Mouse (Mus musculus) kidney, embryonic 16.5 days (tissue): Measurements from ENCODE around the gene Dnah1. TPM values are rescaled to one million over a fixed set of nuclear protein-coding genes. Genes with fewer than 3 reads are reported as not detected.

Experiments used
- ATAC-seq: fragments of 200-750 bp; cut with Nextera tagmentation; 2 replicates; pipeline ENCODE4 v1.8.0; 2017; ENCODE audit warnings: moderate TSS enrichment; ENCODE audit not compliant: low FRiP score, low TSS enrichment
- H3K27ac ChIP-seq: fragments of 300-500 bp; sonication (generic); 2 replicates; pipeline ENCODE4 v1.5.1; 2014; ENCODE audit warnings: low read length
- H3K27me3 ChIP-seq: fragments of 300-500 bp; sonication (generic); 2 replicates; pipeline ENCODE4 v1.6.1; 2014; ENCODE audit warnings: low read length, control low read depth, mixed read lengths; ENCODE audit not compliant: insufficient read depth
- H3K36me3 ChIP-seq: fragments of 300-500 bp; sonication (generic); 2 replicates; pipeline ENCODE4 v1.6.1; 2014; ENCODE audit warnings: low read length, control low read depth, mixed read lengths; ENCODE audit not compliant: insufficient read depth
- H3K4me1 ChIP-seq: fragments of 300-500 bp; sonication (generic); 2 replicates; pipeline ENCODE4 v1.6.1; 2014; ENCODE audit warnings: low read length, control low read depth, mixed read lengths; ENCODE audit not compliant: insufficient read depth
- H3K4me2 ChIP-seq: fragments of 300-500 bp; sonication (generic); replicated peaks from 2 replicates; pipeline ENCODE4 v1.6.1; 2014; ENCODE audit warnings: low read depth, low read length
- H3K4me3 ChIP-seq: fragments of 300-500 bp; sonication (generic); 2 replicates; pipeline ENCODE4 v1.5.1; 2014; ENCODE audit warnings: mild to moderate bottlenecking, low read length
- H3K9ac ChIP-seq: fragments of 300-500 bp; sonication (generic); replicated peaks from 2 replicates; pipeline ENCODE4 v1.6.1; 2014; ENCODE audit warnings: low read length
- H3K9me3 ChIP-seq: fragments of 300-500 bp; sonication (generic); 2 replicates; pipeline ENCODE4 v1.6.1; 2016; ENCODE audit warnings: low read length, control low read depth
- WGBS: fragments of 180-500 bp; shearing (Covaris S2); extraction: QIAGEN DNeasy Blood & Tissue Kit; methylation state at CpG from one replicate; pipeline ENCODE4 v1.1.7; 2014; 5-methylcytosine and 5-hydroxymethylcytosine counted together
- polyA plus RNA-seq: library from polyadenylated mRNA; unstranded; fragments of >200 nt; fragmentation: Nextera tagmentation; extraction: Ambion mirVana; gene quantifications from 2 replicates; pipeline ENCODE4 v1.2.1, GENCODE M21; 2015

Gene Dnah1
- polyA plus RNA-seq, 1 experiment from 2014 or later, result 7.7 TPM

GRCm38 (mm10) chr14:31322191-31322590 is 1.5 kb downstream of the Dnah1 start:
- no peak overlapping the region for H3K9ac ChIP-seq
- no peaks in the 10 kb centered on the region for H3K36me3 ChIP-seq
- no peak for ATAC-seq
- no peak overlapping the region for H3K27ac ChIP-seq
- no peak overlapping the region for H3K4me3 ChIP-seq
- 88% methylated on average over 3 of the region's 3 CpGs for WGBS
- no peak overlapping the region for H3K4me2 ChIP-seq
- H3K4me1 ChIP-seq, result peaks cover 4% of the 10 kb centered on the region; the same call in 1 of the 2 replicates
- no peaks in the 10 kb centered on the region for H3K9me3 ChIP-seq
- no peaks in the 10 kb centered on the region for H3K27me3 ChIP-seq

DNA sequence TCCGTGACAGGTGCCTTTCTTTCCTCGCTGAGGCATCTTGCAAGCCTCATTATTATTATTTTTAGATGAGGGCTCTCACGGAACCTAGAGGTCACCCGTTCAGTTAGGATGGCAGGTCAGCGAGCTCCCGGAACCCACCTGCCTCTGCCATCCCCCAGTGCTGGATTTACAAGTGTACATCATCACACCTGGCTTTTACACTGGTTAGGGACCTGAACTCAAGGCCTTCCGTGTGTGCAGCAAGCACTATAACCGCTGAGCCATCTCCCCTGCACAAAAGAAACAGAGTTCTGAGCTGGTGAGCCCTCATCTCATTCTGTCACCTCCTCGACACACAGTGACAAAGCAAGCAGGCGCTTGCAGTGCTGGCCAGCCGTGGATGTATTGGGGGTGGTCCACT is 2.5 kb downstream of the Dnah1 start:
- ATAC-seq, result no peak
- no peak overlapping the region for H3K4me3 ChIP-seq
- H3K4me2 ChIP-seq, result no peak overlapping the region
- no peaks in the 10 kb centered on the region for H3K36me3 ChIP-seq
- no peaks in the 10 kb centered on the region for H3K9me3 ChIP-seq
- H3K4me1 ChIP-seq, result peaks cover 4% of the 10 kb centered on the region; the same call in 1 of the 2 replicates
- 83% methylated on average over 11 of the region's 11 CpGs for WGBS
- H3K27me3 ChIP-seq, result no peaks in the 10 kb centered on the region
- no peak overlapping the region for H3K9ac ChIP-seq
- H3K27ac ChIP-seq, result no peak overlapping the region

DNA sequence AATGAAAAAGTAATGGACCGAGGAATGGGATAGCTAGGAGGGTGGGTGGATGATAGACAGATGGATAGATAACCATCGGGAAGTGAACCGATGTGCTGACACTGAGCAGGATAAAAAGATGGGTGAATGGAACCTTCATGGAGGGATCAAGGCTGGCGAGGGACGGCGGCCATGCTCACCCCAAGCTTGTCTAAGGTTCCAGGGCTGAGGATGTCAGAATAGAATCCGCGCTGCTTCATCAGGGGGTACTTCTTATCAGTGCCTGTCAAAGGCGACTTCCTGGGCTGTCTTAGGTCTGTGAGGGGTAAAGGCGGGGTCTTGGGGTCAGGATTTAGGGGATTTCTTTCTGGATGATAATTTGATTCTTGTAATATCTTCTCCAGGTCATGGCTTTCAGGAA is 4.2 kb downstream of the Dnah1 start:
- H3K9ac ChIP-seq, result no peak overlapping the region
- WGBS, result 81% methylated on average over 10 of the region's 10 CpGs
- H3K4me2 ChIP-seq, result no peak overlapping the region
- H3K36me3 ChIP-seq, result no peaks in the 10 kb centered on the region
- H3K9me3 ChIP-seq, result no peaks in the 10 kb centered on the region
- H3K4me1 ChIP-seq, result peaks cover 4% of the 10 kb centered on the region; the same call in 1 of the 2 replicates
- no peak for ATAC-seq
- no peak overlapping the region for H3K27ac ChIP-seq
- H3K27me3 ChIP-seq, result no peaks in the 10 kb centered on the region
- no peak overlapping the region for H3K4me3 ChIP-seq

GRCm38 (mm10) chr14:31317754-31318153 is 5.9 kb downstream of the Dnah1 start:
- ATAC-seq, result no peak
- no peak overlapping the region for H3K4me2 ChIP-seq
- 71% methylated on average over 3 of the region's 3 CpGs for WGBS

DNA sequence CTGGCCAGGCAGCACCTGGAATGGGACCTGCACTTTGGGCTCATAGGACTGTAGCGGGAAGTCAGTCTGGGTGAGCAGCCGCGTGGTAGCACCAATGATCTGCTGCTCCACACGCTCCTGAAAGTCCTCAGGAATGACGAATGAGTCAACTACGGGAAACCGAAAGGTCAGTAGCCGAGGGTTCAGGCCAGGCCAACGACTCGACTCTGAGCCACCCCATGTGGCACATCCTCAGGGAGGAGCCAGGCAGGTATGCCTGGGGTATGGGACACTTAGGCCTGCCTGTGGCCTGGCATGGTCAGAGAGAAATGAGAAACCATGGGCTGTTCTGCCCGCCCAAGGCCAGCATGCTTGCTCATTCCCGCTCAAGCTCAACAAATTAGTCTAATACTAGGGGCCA is 7.1 kb downstream of the Dnah1 start:
- Histone ChIP-seq H3K4me1 (no peaks in the 10 kb centered on the region), H3K4me3 (no peak overlapping the region), H3K9me3 (no peaks in the 10 kb centered on the region), H3K4me2 (no peak overlapping the region), H3K36me3 (no peaks in the 10 kb centered on the region), H3K9ac (no peak overlapping the region), H3K27me3 (no peaks in the 10 kb centered on the region), H3K27ac (no peak overlapping the region)
- ATAC-seq, result no peak
- WGBS, result 55% methylated on average over 12 of the region's 12 CpGs

More at GRCm38 (mm10) chr14:31317754-31318153, 5.9 kb downstream of the Dnah1 start:
- Histone ChIP-seq H3K27me3 (no peaks in the 10 kb centered on the region), H3K36me3 (no peaks in the 10 kb centered on the region), H3K9me3 (no peaks in the 10 kb centered on the region), H3K9ac (no peak overlapping the region), H3K4me1 (no peaks in the 10 kb centered on the region), H3K4me3 (no peak overlapping the region), H3K27ac (no peak overlapping the region)

DNA sequence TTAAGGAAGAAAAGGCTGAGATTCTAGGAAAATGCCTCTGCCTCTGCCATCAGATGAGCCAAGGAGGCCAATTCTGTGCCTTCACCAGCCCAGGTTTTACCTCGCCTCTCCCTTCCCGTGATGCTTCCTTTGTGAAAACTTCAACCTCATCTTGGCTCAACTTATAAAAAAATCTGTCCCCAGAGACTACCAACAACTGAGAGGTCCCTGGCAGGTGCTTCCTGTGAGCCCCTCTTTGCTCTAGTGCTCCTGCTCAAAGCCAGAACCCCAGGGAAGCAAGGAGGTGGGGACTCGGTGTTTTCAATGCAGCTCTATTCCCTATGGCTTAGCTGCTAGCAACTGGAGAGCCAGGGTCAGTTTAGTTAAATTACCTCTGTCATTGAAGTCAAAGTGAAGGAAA is 10.5 kb downstream of the Dnah1 start:
- H3K4me1 ChIP-seq, result no peaks in the 10 kb centered on the region
- H3K4me2 ChIP-seq, result no peak overlapping the region
- H3K4me3 ChIP-seq, result no peak overlapping the region
- no peak for ATAC-seq
- no peak overlapping the region for H3K27ac ChIP-seq
- H3K9ac ChIP-seq, result no peak overlapping the region
- no peaks in the 10 kb centered on the region for H3K9me3 ChIP-seq
- no peaks in the 10 kb centered on the region for H3K36me3 ChIP-seq
- no peaks in the 10 kb centered on the region for H3K27me3 ChIP-seq
- 47% methylated on average over 3 of the region's 3 CpGs for WGBS

DNA sequence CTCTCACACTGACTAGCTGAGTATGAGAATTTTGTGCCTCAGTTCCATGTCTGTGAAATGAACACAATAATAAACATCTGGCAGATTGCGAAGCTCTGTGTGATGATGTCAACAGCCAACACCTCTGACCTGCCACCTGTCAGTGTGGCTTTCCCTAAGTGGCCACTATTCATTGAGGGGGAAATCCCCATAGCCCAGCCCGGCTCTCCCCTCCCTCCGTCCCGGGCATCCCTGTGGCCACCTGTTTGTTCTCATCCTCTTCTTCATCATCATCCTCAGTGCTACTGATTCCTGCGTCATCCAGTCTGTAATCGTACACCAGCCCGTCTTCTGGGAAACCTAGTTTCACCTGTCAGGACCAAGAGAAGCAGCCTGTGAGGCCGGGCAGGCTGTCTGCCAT is 38.0 kb downstream of the Dnah1 start:
- Histone ChIP-seq H3K4me1 (no peaks in the 10 kb centered on the region), H3K27me3 (no peaks in the 10 kb centered on the region), H3K4me2 (no peak overlapping the region), H3K27ac (no peak overlapping the region), H3K36me3 (no peaks in the 10 kb centered on the region), H3K9ac (no peak overlapping the region), H3K9me3 (no peaks in the 10 kb centered on the region), H3K4me3 (no peak overlapping the region)
- WGBS, result 72% methylated on average over 8 of the region's 8 CpGs
- no peak for ATAC-seq

DNA sequence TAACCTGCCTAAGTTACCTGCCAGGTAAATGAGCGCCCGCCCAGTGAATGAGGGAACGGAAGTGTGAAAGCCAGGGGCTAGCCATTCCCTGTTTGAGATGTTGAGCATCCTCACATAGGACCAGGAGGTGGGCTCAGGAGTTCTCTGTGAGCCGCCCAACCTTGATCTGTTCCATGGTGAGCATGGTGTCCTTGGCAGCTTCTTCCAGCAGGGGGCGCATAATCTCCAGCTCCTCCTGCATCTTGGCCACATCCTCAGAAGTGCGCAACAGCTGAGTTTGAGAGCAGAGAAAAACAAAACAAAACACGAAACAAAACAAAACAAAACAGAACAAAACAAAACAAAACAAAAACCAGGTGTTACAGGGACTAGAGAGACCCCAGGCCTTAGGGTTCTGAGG is 51.5 kb downstream of the Dnah1 start:
- H3K4me3 ChIP-seq, result no peak overlapping the region
- H3K27me3 ChIP-seq, result no peaks in the 10 kb centered on the region
- 28% methylated on average over 7 of the region's 7 CpGs for WGBS
- H3K27ac ChIP-seq, result no peak overlapping the region
- H3K36me3 ChIP-seq, result no peaks in the 10 kb centered on the region
- no peak overlapping the region for H3K9ac ChIP-seq
- H3K9me3 ChIP-seq, result no peaks in the 10 kb centered on the region
- ATAC-seq, result no peak
- H3K4me2 ChIP-seq, result no peak overlapping the region
- peaks cover 14% of the 10 kb centered on the region for H3K4me1 ChIP-seq

DNA sequence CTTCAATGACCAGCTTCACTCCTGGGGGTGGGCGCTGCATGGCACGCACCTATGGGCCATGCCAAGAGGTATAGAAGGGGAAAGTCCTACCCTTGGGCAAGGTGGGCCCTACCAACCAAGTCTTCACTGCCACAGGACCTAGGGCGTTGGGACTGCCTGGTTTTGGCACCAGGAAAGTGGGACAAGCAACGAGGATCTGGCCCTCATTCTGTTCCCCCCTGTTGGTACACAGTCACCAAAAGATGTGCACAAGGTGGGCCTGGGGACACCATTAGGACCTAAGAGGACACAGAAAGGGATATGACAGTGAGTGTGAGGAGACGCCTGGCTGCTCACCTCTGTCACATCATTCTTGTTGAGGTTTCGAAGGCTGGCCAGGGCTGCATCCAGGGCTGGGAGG is 52.6 kb downstream of the Dnah1 start:
- Histone ChIP-seq H3K27me3 (no peaks in the 10 kb centered on the region), H3K4me1 (peaks cover 14% of the 10 kb centered on the region), H3K36me3 (no peaks in the 10 kb centered on the region), H3K27ac (no peak overlapping the region), H3K9ac (no peak overlapping the region), H3K9me3 (no peaks in the 10 kb centered on the region), H3K4me3 (no peak overlapping the region), H3K4me2 (no peak overlapping the region)
- ATAC-seq, result no peak
- 87% methylated on average over 6 of the region's 6 CpGs for WGBS

DNA sequence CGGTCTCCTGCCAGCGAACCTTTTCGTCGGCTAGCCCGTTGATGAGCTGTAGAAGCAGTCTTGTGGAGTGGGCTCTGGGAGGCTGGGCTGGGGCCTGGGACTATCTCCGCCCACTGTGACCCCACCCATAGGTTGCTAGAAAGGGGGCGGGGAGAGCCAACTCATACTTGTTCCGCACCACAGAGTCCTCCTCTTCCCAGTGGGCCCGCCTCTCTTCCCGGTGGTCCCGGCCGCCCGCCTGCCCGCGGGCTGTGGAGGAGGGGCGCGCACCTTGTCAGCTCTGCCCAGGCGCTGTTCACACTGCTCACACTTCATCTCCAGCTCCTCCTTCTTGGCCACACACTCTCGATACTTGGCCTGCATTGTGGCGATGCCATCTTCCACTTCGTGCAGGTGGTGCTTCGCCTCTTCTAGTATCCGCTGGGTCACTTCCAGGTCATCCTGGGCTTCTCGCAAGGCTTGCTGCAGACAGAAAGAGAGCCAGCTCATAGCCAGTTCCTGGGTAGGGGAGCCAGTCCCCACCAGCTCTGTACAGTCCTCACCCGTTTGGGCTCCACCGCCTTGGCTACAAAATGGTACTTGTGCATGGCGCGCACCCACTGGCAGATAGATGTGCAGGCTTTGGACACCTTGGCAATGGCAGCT is 54.1 kb downstream of the Dnah1 start:
- peak overlapping the region; percentile 46 for H3K4me3 ChIP-seq
- ATAC-seq, result peak; percentile 93
- H3K27ac ChIP-seq, result peak overlapping the region; percentile 68
- H3K27me3 ChIP-seq, result no peaks in the 10 kb centered on the region
- no peaks in the 10 kb centered on the region for H3K36me3 ChIP-seq
- no peaks in the 10 kb centered on the region for H3K9me3 ChIP-seq
- peak overlapping the region; percentile 66 for H3K9ac ChIP-seq
- H3K4me1 ChIP-seq, result peaks cover 14% of the 10 kb centered on the region
- H3K4me2 ChIP-seq, result peak overlapping the region; percentile 71
- WGBS, result 12% methylated on average over 27 of the region's 28 CpGs
